Mouse (Mus musculus): Measurements from ENCODE around the gene Dis3l2.

- no peak for TF ChIP-seq CTCF (IDR thresholded peaks at IDR 0.05)
- TF ChIP-seq EP300 (IDR thresholded peaks at IDR 0.05): no peak
These were observed 321.4 kb downstream of the Dis3l2 start for GRCm38 (mm10) chr1:87025021-87025420.

Data from lung, postnatal 0 days (tissue).